Mouse (Mus musculus) lung, postnatal 0 days (tissue): ENCODE measurements around the gene Abtb2. TPM values are rescaled to one million over a fixed set of nuclear protein-coding genes. Genes with fewer than 3 reads are reported as not detected.

Source experiments
- ATAC-seq: fragments of 200-750 bp; cut with Nextera tagmentation; 2 replicates; pipeline ENCODE4 v1.8.0; 2017; ENCODE audit warnings: moderate library complexity
- DNase-seq: peaks from one replicate; pipeline ENCODE4 v3.0.0-alpha.2; 2016; ENCODE audit warnings: low spot score
- H3K27ac ChIP-seq: fragments of 300-500 bp; sonication (generic); 2 replicates; pipeline ENCODE4 v1.5.1; 2014; ENCODE audit warnings: antibody characterized with exemption, mild to moderate bottlenecking, low read length, mixed read lengths
- H3K27me3 ChIP-seq: fragments of 300-500 bp; sonication (generic); replicated peaks from 2 replicates; pipeline ENCODE4 v1.6.1; 2014; ENCODE audit warnings: low read length, mixed read lengths; ENCODE audit not compliant: insufficient read depth
- H3K36me3 ChIP-seq: fragments of 300-500 bp; sonication (generic); 2 replicates; pipeline ENCODE4 v1.6.1; 2014; ENCODE audit warnings: low read length, mixed read lengths; ENCODE audit not compliant: insufficient read depth
- H3K4me1 ChIP-seq: fragments of 300-500 bp; sonication (generic); 2 replicates; pipeline ENCODE4 v1.6.1; 2014; ENCODE audit warnings: antibody characterized with exemption, low read depth, low read length, mixed read lengths; ENCODE audit not compliant: insufficient read depth
- H3K4me2 ChIP-seq: fragments of 300-500 bp; sonication (generic); replicated peaks from 2 replicates; pipeline ENCODE4 v1.6.1; 2014; ENCODE audit warnings: low read depth, mild to moderate bottlenecking, low read length, moderate library complexity, mixed read lengths
- H3K4me3 ChIP-seq: fragments of 300-500 bp; sonication (generic); 2 replicates; pipeline ENCODE4 v1.5.1; 2014; ENCODE audit warnings: low read depth, low read length
- H3K9ac ChIP-seq: fragments of 300-500 bp; sonication (generic); replicated peaks from 2 replicates; pipeline ENCODE4 v1.6.1; 2014; ENCODE audit warnings: low read depth, mild to moderate bottlenecking
- H3K9me3 ChIP-seq: fragments of 300-500 bp; sonication (generic); 2 replicates; pipeline ENCODE4 v1.6.1; 2016; ENCODE audit warnings: low read length, mixed read lengths
- CTCF ChIP-seq: IDR thresholded peaks from 2 replicates; pipeline ENCODE4 v1.5.1; 2016; ENCODE audit warnings: antibody characterized with exemption, mild to moderate bottlenecking
- EP300 ChIP-seq: IDR thresholded peaks from 2 replicates; pipeline ENCODE4 v1.6.1; 2016; ENCODE audit warnings: antibody characterized with exemption, mild to moderate bottlenecking, control low read depth
- WGBS: fragments of 180-500 bp; shearing (Covaris S2); extraction: QIAGEN DNeasy Blood & Tissue Kit; methylation state at CpG from one replicate; pipeline ENCODE4 v1.1.7; 2014; 5-methylcytosine and 5-hydroxymethylcytosine counted together
- polyA plus RNA-seq: library from polyadenylated mRNA; unstranded; fragments of >200 nt; fragmentation: Nextera tagmentation; extraction: Ambion mirVana; gene quantifications from 2 replicates; pipeline ENCODE4 v1.2.1, GENCODE M21; 2015

Abtb2 gene
- polyA plus RNA-seq, 1 experiment from 2014 or later: 3.6 TPM

GRCm38 (mm10) chr2:103682927-103683442 is 116.9 kb downstream of the Abtb2 start:
- no peak overlapping the region for H3K4me3 ChIP-seq
- ATAC-seq: no peak
- no peak for TF ChIP-seq EP300
- no peak for TF ChIP-seq CTCF
- no peaks in the 10 kb centered on the region for H3K36me3 ChIP-seq
- no peaks in the 10 kb centered on the region for H3K27me3 ChIP-seq
- peak; percentile 69 for DNase-seq
- H3K9ac ChIP-seq: no peak overlapping the region
- H3K4me2 ChIP-seq: no peak overlapping the region
- H3K4me1 ChIP-seq: peaks cover 4% of the 10 kb centered on the region; the same call in 1 of the 2 replicates
- WGBS: 76% methylated on average over 9 of the region's 9 CpGs
- H3K27ac ChIP-seq: peak overlapping the region; percentile 20
- no peaks in the 10 kb centered on the region for H3K9me3 ChIP-seq

DNA sequence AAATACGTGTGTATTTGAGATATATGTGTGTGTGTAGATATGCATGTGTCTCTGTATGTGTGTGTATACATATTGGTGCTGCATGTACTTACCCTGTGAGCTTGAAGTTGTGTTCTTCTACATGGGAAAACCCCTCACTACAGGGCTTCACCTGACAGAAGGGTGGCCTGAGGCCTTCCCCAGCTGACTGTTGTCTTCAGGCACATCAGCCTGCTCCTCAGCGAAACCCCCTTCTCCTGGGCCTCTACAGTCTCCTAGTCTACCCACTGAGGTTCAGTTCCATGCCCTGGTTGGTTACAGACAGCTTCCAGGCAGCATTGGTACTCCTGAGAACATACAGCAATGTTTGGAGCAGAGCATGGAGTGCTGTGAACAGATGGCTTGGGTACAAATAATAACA is 118.3 kb downstream of the Abtb2 start:
- no peak for DNase-seq
- no peak overlapping the region for H3K27ac ChIP-seq
- no peaks in the 10 kb centered on the region for H3K36me3 ChIP-seq
- H3K27me3 ChIP-seq: no peaks in the 10 kb centered on the region
- TF ChIP-seq EP300 (no peak), CTCF (no peak)
- ATAC-seq: no peak
- 82% methylated on average over 2 of the region's 2 CpGs for WGBS
- no peak overlapping the region for H3K4me2 ChIP-seq
- no peaks in the 10 kb centered on the region for H3K9me3 ChIP-seq
- no peak overlapping the region for H3K9ac ChIP-seq
- no peak overlapping the region for H3K4me3 ChIP-seq
- H3K4me1 ChIP-seq: peaks cover 4% of the 10 kb centered on the region; the same call in 1 of the 2 replicates

DNA sequence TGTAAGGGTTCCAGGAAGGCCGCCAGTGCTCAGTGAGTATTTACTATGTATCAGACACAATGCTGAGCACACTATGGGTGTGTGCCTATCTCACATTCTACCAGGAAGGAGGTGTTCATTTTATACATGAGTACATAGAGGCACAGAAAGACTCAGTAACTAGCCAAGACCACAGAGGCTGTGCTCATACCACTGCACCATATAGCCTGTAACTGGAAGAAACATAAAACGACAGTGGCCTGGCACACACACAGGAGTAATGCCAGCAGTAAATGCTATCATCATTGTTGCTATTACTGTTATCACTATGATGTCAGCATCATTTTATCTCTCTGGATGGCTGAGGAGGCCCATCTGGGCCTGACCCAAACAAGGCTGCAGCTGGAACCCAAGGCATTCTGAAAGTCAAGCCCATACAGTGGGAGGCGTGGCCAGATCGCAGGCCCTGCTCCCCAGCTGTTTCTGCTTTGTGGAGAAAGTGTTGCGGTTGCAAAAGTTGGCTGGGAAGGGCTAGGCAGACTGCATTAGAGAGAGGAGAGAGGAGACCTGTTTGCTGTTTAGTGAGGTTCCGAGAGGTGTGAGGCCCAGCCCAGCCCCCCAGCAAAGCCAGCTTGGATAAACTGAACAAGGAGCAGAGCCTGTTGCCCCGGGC is 118.9 kb downstream of the Abtb2 start:
- TF ChIP-seq CTCF (no peak), EP300 (no peak)
- no peak overlapping the region for H3K4me3 ChIP-seq
- H3K9me3 ChIP-seq: no peaks in the 10 kb centered on the region
- H3K27me3 ChIP-seq: no peaks in the 10 kb centered on the region
- no peak overlapping the region for H3K9ac ChIP-seq
- peak; percentile 81 for ATAC-seq
- H3K36me3 ChIP-seq: no peaks in the 10 kb centered on the region
- H3K4me2 ChIP-seq: no peak overlapping the region
- H3K4me1 ChIP-seq: peaks cover 4% of the 10 kb centered on the region; the same call in 1 of the 2 replicates
- H3K27ac ChIP-seq: no peak overlapping the region
- peak; percentile 76 for DNase-seq
- 60% methylated on average over 7 of the region's 7 CpGs for WGBS

DNA sequence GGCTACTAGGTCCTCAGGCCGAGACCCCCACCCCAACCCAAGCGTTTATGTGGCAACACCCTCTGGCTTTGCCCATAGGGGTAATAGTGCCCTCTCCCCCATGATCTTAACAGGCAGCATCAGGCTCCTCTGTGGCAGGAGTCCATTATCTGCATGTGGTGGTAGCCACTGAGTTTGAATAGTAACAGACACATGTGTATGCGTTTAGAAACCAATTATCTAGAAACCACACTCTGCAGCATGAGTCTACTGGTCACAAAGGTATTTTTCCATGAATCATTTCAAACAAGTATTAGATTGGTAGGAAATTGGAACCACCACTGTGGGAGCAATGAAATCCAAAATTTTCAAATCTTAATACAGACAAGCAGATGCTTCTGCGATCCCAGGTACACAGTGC is 119.5 kb downstream of the Abtb2 start:
- ATAC-seq (no peak), DNase-seq (no peak)
- WGBS: 84% methylated on average over 4 of the region's 4 CpGs
- Histone ChIP-seq H3K27ac (no peak overlapping the region), H3K4me1 (peaks cover 4% of the 10 kb centered on the region; the same call in 1 of the 2 replicates), H3K4me3 (no peak overlapping the region), H3K9me3 (no peaks in the 10 kb centered on the region), H3K9ac (no peak overlapping the region), H3K27me3 (no peaks in the 10 kb centered on the region), H3K36me3 (no peaks in the 10 kb centered on the region), H3K4me2 (no peak overlapping the region)
- TF ChIP-seq EP300 (no peak), CTCF (no peak)

GRCm38 (mm10) chr2:103687143-103687542 is 121.0 kb downstream of the Abtb2 start:
- DNase-seq (no peak), ATAC-seq (no peak)
- no peaks in the 10 kb centered on the region for H3K27me3 ChIP-seq
- no peaks in the 10 kb centered on the region for H3K9me3 ChIP-seq
- H3K27ac ChIP-seq: no peak overlapping the region
- no peak overlapping the region for H3K4me2 ChIP-seq
- peaks cover 6% of the 10 kb centered on the region; the same call in 1 of the 2 replicates for H3K4me1 ChIP-seq
- H3K9ac ChIP-seq: no peak overlapping the region
- TF ChIP-seq CTCF (no peak), EP300 (no peak)
- H3K36me3 ChIP-seq: no peaks in the 10 kb centered on the region
- H3K4me3 ChIP-seq: no peak overlapping the region

DNA sequence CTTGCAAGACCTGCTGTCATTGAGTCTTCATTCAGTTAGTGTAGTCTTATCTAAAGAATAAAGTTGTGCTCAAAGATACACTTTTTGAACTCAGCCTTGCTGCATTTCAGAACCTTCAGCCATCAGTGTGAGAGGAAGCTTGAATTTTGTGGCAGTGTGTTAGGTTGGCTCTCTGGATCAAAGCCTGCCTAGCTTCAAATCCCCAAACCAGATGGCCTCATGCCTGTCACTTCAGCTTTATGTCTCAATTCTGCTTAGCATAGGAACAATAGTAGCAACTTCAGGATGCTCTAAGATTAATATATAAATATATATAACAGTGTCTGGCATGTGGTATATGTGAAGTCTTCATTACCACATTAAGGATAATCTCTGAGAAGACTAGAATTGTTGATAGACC is 121.8 kb downstream of the Abtb2 start:
- DNase-seq (no peak), ATAC-seq (no peak)
- H3K4me1 ChIP-seq: peaks cover 4% of the 10 kb centered on the region; the same call in 1 of the 2 replicates

More for the DNA sequence above, 121.8 kb downstream of the Abtb2 start:
- H3K4me3 ChIP-seq: no peak overlapping the region
- H3K4me2 ChIP-seq: no peak overlapping the region
- H3K27me3 ChIP-seq: no peaks in the 10 kb centered on the region
- H3K27ac ChIP-seq: no peak overlapping the region
- no peak for TF ChIP-seq CTCF
- TF ChIP-seq EP300: no peak
- H3K9ac ChIP-seq: no peak overlapping the region
- H3K9me3 ChIP-seq: no peaks in the 10 kb centered on the region
- H3K36me3 ChIP-seq: no peaks in the 10 kb centered on the region
